Mouse (Mus musculus): ENCODE data around the gene Mta2.
A peak's percentile ranks its signal among the peaks of the same experiment; 100 is the strongest.

The Mta2 gene

GRCm38 (mm10) chr19:8940526-8941133 lies 1.0 kb upstream of the Mta2 start:
- H3K4me1 ChIP-seq (replicated peaks; ENCODE audit: low read depth, low read length) = peaks cover 76% of the 10 kb centered on the region
- peaks cover 53% of the 10 kb centered on the region for H3K36me3 ChIP-seq (ENCODE audit: insufficient read depth, low read length)
- H3K27me3 ChIP-seq (ENCODE audit: insufficient read depth, low read length) = no peaks in the 10 kb centered on the region
- TF ChIP-seq NANOG (IDR thresholded peaks at IDR 0.05; ENCODE audit: borderline replicate concordance, low read length) (peak; percentile 79), CTCF (conservative IDR thresholded peaks at IDR 0.05; ENCODE audit: low read length) (no peak)
- peak overlapping the region; percentile 97 for H3K4me3 ChIP-seq (replicated peaks; ENCODE audit: low read length)
- no peaks in the 10 kb centered on the region for H3K9me3 ChIP-seq (ENCODE audit: low read length)

- Histone ChIP-seq H3K4me3 (replicated peaks; ENCODE audit: low read length) (peak overlapping the region; percentile 97), H3K27me3 (ENCODE audit: insufficient read depth, low read length) (no peaks in the 10 kb centered on the region), H3K9me3 (ENCODE audit: low read length) (no peaks in the 10 kb centered on the region), H3K4me1 (replicated peaks; ENCODE audit: low read depth, low read length) (peaks cover 79% of the 10 kb centered on the region), H3K36me3 (ENCODE audit: insufficient read depth, low read length) (peaks cover 56% of the 10 kb centered on the region)
- TF ChIP-seq NANOG (IDR thresholded peaks at IDR 0.05; ENCODE audit: borderline replicate concordance, low read length) (no peak), POU5F1 (IDR thresholded peaks at IDR 0.05; ENCODE audit: borderline replicate concordance, low read length) (no peak), CTCF (conservative IDR thresholded peaks at IDR 0.05; ENCODE audit: low read length) (no peak)
These were observed 550 bp upstream of the Mta2 start for GRCm38 (mm10) chr19:8941136-8941514.

GRCm38 (mm10) chr19:8942276-8942964 lies 745 bp downstream of the Mta2 start:
- no peaks in the 10 kb centered on the region for H3K9me3 ChIP-seq (ENCODE audit: low read length)
- peaks cover 66% of the 10 kb centered on the region for H3K4me1 ChIP-seq (replicated peaks; ENCODE audit: low read depth, low read length)
- H3K36me3 ChIP-seq (ENCODE audit: insufficient read depth, low read length) = peaks cover 59% of the 10 kb centered on the region
- peak overlapping the region; percentile 97 for H3K4me3 ChIP-seq (replicated peaks; ENCODE audit: low read length)
- TF ChIP-seq NANOG (IDR thresholded peaks at IDR 0.05; ENCODE audit: borderline replicate concordance, low read length) (no peak), CTCF (conservative IDR thresholded peaks at IDR 0.05; ENCODE audit: low read length) (no peak), POU5F1 (IDR thresholded peaks at IDR 0.05; ENCODE audit: borderline replicate concordance, low read length) (no peak)
- no peaks in the 10 kb centered on the region for H3K27me3 ChIP-seq (ENCODE audit: insufficient read depth, low read length)

GRCm38 (mm10) chr19:8943047-8943446 lies 1.4 kb downstream of the Mta2 start:
- Histone ChIP-seq H3K4me3 (replicated peaks; ENCODE audit: low read length) (peak overlapping the region; percentile 97), H3K27me3 (ENCODE audit: insufficient read depth, low read length) (no peaks in the 10 kb centered on the region), H3K36me3 (ENCODE audit: insufficient read depth, low read length) (peaks cover 60% of the 10 kb centered on the region), H3K4me1 (replicated peaks; ENCODE audit: low read depth, low read length) (peaks cover 64% of the 10 kb centered on the region), H3K9me3 (ENCODE audit: low read length) (no peaks in the 10 kb centered on the region)
- TF ChIP-seq POU5F1 (IDR thresholded peaks at IDR 0.05; ENCODE audit: borderline replicate concordance, low read length) (no peak), CTCF (conservative IDR thresholded peaks at IDR 0.05; ENCODE audit: low read length) (no peak), NANOG (IDR thresholded peaks at IDR 0.05; ENCODE audit: borderline replicate concordance, low read length) (no peak)

GRCm38 (mm10) chr19:8944062-8944461 lies 2.4 kb downstream of the Mta2 start:
- no peak for TF ChIP-seq POU5F1 (IDR thresholded peaks at IDR 0.05; ENCODE audit: borderline replicate concordance, low read length)
- TF ChIP-seq NANOG (IDR thresholded peaks at IDR 0.05; ENCODE audit: borderline replicate concordance, low read length) = no peak
- no peak for TF ChIP-seq CTCF (conservative IDR thresholded peaks at IDR 0.05; ENCODE audit: low read length)
- H3K9me3 ChIP-seq (ENCODE audit: low read length) = no peaks in the 10 kb centered on the region
- H3K36me3 ChIP-seq (ENCODE audit: insufficient read depth, low read length) = peaks cover 61% of the 10 kb centered on the region

GRCm38 (mm10) chr19:8944750-8945149 lies 3.1 kb downstream of the Mta2 start:
- H3K4me1 ChIP-seq (replicated peaks; ENCODE audit: low read depth, low read length) = peaks cover 54% of the 10 kb centered on the region
- peaks cover 66% of the 10 kb centered on the region for H3K36me3 ChIP-seq (ENCODE audit: insufficient read depth, low read length)
- peak overlapping the region; percentile 97 for H3K4me3 ChIP-seq (replicated peaks; ENCODE audit: low read length)
- TF ChIP-seq POU5F1 (IDR thresholded peaks at IDR 0.05; ENCODE audit: borderline replicate concordance, low read length) (no peak), NANOG (IDR thresholded peaks at IDR 0.05; ENCODE audit: borderline replicate concordance, low read length) (no peak), CTCF (conservative IDR thresholded peaks at IDR 0.05; ENCODE audit: low read length) (no peak)
- H3K27me3 ChIP-seq (ENCODE audit: insufficient read depth, low read length) = no peaks in the 10 kb centered on the region
- no peaks in the 10 kb centered on the region for H3K9me3 ChIP-seq (ENCODE audit: low read length)

More at GRCm38 (mm10) chr19:8944062-8944461, 2.4 kb downstream of the Mta2 start:
- Histone ChIP-seq H3K4me3 (replicated peaks; ENCODE audit: low read length) (peak overlapping the region; percentile 97), H3K27me3 (ENCODE audit: insufficient read depth, low read length) (no peaks in the 10 kb centered on the region), H3K4me1 (replicated peaks; ENCODE audit: low read depth, low read length) (peaks cover 60% of the 10 kb centered on the region)

- Histone ChIP-seq H3K27me3 (ENCODE audit: insufficient read depth, low read length) (no peaks in the 10 kb centered on the region), H3K4me3 (replicated peaks; ENCODE audit: low read length) (peak overlapping the region; percentile 97), H3K4me1 (replicated peaks; ENCODE audit: low read depth, low read length) (peaks cover 49% of the 10 kb centered on the region), H3K9me3 (ENCODE audit: low read length) (no peaks in the 10 kb centered on the region), H3K36me3 (ENCODE audit: insufficient read depth, low read length) (peaks cover 71% of the 10 kb centered on the region)
- no peak for TF ChIP-seq CTCF (conservative IDR thresholded peaks at IDR 0.05; ENCODE audit: low read length)
- TF ChIP-seq NANOG (IDR thresholded peaks at IDR 0.05; ENCODE audit: borderline replicate concordance, low read length) = no peak
- TF ChIP-seq POU5F1 (IDR thresholded peaks at IDR 0.05; ENCODE audit: borderline replicate concordance, low read length) = no peak
These were observed 3.6 kb downstream of the Mta2 start for GRCm38 (mm10) chr19:8945251-8945650.

GRCm38 (mm10) chr19:8946929-8947328 lies 5.3 kb downstream of the Mta2 start:
- TF ChIP-seq POU5F1 (IDR thresholded peaks at IDR 0.05; ENCODE audit: borderline replicate concordance, low read length) = no peak
- TF ChIP-seq NANOG (IDR thresholded peaks at IDR 0.05; ENCODE audit: borderline replicate concordance, low read length) = no peak
- no peak for TF ChIP-seq CTCF (conservative IDR thresholded peaks at IDR 0.05; ENCODE audit: low read length)
- peaks cover 87% of the 10 kb centered on the region for H3K36me3 ChIP-seq (ENCODE audit: insufficient read depth, low read length)
- H3K27me3 ChIP-seq (ENCODE audit: insufficient read depth, low read length) = no peaks in the 10 kb centered on the region
- H3K4me1 ChIP-seq (replicated peaks; ENCODE audit: low read depth, low read length) = peaks cover 42% of the 10 kb centered on the region
- H3K9me3 ChIP-seq (ENCODE audit: low read length) = no peaks in the 10 kb centered on the region
- no peak overlapping the region for H3K4me3 ChIP-seq (replicated peaks; ENCODE audit: low read length)

Data from E14TG2a.4 (cell line).